Mouse (Mus musculus) myocyte (in vitro differentiated cells): ENCODE results near the gene Prkcg.

ENCODE experiments used
- CEBPB ChIP-seq: IDR thresholded peaks from 2 replicates; pipeline ENCODE4 v1.6.1; 2011; ENCODE audit warnings: mild to moderate bottlenecking, moderate library complexity; ENCODE audit not compliant: poor library complexity, insufficient read depth, severe bottlenecking
- E2F4 ChIP-seq: IDR thresholded peaks from one replicate; pipeline ENCODE4 v1.6.1; 2011; ENCODE audit warnings: mild to moderate bottlenecking, control low read depth, moderate library complexity; ENCODE audit not compliant: insufficient read depth
- MAX ChIP-seq: IDR thresholded peaks from one replicate; pipeline ENCODE4 v1.6.1; 2011; ENCODE audit warnings: low read depth, mild to moderate bottlenecking, control low read depth
- MYOD1 ChIP-seq, 3 experiments: IDR thresholded peaks; one replicate each; pipeline ENCODE4 v1.6.1; 2011; ENCODE audit warnings: control low read depth in 2 of 3, low read depth in 2 of 3, mild to moderate bottlenecking in 2 of 3, moderate library complexity in 1 of 3; ENCODE audit not compliant: insufficient read length in 2 of 3, control insufficient read depth in 1 of 3
- MYOG ChIP-seq, 3 experiments: IDR thresholded peaks; one replicate each; pipeline ENCODE4 v1.6.1; 2011; ENCODE audit warnings: control low read depth in 2 of 3, low read depth in 2 of 3, mild to moderate bottlenecking in 2 of 3; ENCODE audit not compliant: insufficient read length in 2 of 3, control insufficient read depth in 1 of 3, insufficient read depth in 1 of 3
- POLR2A ChIP-seq: IDR thresholded peaks from one replicate; pipeline ENCODE4 v1.6.1; 2011; ENCODE audit warnings: low read depth, mild to moderate bottlenecking, control low read depth, moderate library complexity; ENCODE audit not compliant: insufficient read length
- POLR2AphosphoS2 ChIP-seq: IDR thresholded peaks from one replicate; pipeline ENCODE4 v1.6.1; 2011; ENCODE audit warnings: low read depth, control low read depth; ENCODE audit not compliant: insufficient read length
- REST ChIP-seq: IDR thresholded peaks from one replicate; pipeline ENCODE4 v1.6.1; 2011; ENCODE audit warnings: mild to moderate bottlenecking, control low read depth, moderate library complexity; ENCODE audit not compliant: insufficient read depth, insufficient read length
- SRF ChIP-seq: IDR thresholded peaks from one replicate; pipeline ENCODE4 v1.6.1; 2011; ENCODE audit warnings: low read depth; ENCODE audit not compliant: control insufficient read depth, insufficient read length
- TCF12 ChIP-seq: IDR thresholded peaks from one replicate; pipeline ENCODE4 v1.6.1; 2011; ENCODE audit warnings: mild to moderate bottlenecking, control low read depth; ENCODE audit not compliant: poor library complexity, insufficient read depth, severe bottlenecking
- TCF3 ChIP-seq: IDR thresholded peaks from one replicate; pipeline ENCODE4 v1.6.1; 2011; ENCODE audit warnings: low read depth, control low read depth; ENCODE audit not compliant: insufficient read length
- USF1 ChIP-seq: IDR thresholded peaks from one replicate; pipeline ENCODE4 v1.6.1; 2011; ENCODE audit warnings: low read depth, mild to moderate bottlenecking, control low read depth, moderate library complexity

DNA sequence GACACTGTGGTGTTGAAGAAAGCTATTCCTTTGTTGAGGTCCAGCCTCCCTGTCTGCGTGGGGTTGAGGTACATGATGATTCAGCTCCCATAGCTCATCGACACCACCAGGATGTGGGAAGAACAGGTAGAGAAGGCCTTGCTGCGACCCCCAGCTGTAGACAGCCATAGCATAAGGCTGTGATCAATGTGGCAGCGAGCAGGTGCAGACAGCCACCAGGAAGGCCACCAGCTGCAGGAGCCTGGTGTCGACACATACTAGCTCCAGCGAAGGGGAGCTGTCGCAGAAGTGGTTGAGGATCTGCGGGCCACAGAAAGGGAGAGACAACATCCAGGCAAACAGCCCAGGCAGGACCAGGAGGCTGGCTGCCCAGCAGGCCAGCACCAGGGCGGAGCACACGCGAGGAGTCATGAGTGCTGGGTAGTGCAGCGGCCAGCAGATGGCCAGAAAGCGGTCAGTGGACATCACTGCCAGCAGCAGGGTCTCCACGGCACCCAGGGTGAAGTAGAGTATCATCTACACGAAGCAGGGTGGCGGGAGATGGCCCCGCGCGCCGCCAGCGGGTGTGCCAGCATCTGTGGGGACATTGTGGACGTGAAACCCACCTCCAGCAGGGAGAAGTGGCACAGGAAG lies 24.5 kb upstream of the Prkcg start:
- no peak for TF ChIP-seq MYOG (IDR thresholded peaks at IDR 0.05; ENCODE audit: control insufficient read depth in 1 of 3, insufficient read depth in 1 of 3, insufficient read length in 2 of 3, low read depth in 2 of 3)
- no peak for TF ChIP-seq POLR2AphosphoS2
- TF ChIP-seq TCF12 = no peak
- TF ChIP-seq USF1 = no peak
- no peak for TF ChIP-seq POLR2A
- no peak for TF ChIP-seq SRF
- no peak for TF ChIP-seq E2F4
- TF ChIP-seq MAX = no peak
- no peak for TF ChIP-seq CEBPB
- TF ChIP-seq TCF3 = no peak
- TF ChIP-seq REST = no peak
- TF ChIP-seq MYOD1 (IDR thresholded peaks at IDR 0.05; ENCODE audit: control insufficient read depth in 1 of 3, insufficient read length in 2 of 3, low read depth in 2 of 3) = no peak
